ENCODE assay signal across 18 mouse cellular contexts in the genomic region with DNA sequence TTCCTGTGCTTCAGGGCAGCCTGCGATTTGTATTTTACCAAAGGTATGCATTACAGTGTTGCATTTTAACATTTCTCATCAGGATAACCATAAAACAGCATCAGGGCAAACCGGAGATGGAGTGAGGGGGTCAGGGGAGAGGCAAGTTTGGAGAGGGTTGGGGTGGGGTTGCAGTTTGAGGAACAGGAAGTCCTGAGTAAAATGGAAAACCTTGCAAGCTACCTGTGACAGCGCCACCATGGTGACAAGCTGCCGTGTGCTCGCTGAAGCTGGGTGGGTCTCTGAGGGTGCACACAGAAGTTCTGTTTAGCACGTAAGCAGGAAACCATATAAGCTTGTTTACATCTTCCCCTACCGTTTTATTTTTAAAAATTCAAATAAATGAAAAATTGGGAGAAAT. TPM values are rescaled to one million over a fixed set of nuclear protein-coding genes. Genes with fewer than 3 reads are reported as not detected.
A peak's percentile ranks its signal among the peaks of the same experiment; 100 is the strongest.
DNase-seq lines count a peak whose midpoint lies in the region; ATAC-seq and TF ChIP-seq lines count a peak whose summit lies in the region.
"Had no signal": no experiment of that assay in that cellular context is flagged by ENCODE, and none has a peak within 500 bp of the region (broad histone marks: within the 10 kb centered on the region; RNA-seq: fewer than 3 reads in every experiment).

No protein-coding gene starts in this region.

- in situ Hi-C loops in CH12.LX (cut with MboI; ENCODE audit: low pct_ligation_motif_present, low pct_unique_long_range_greater_than_20kb, low sequenced_read_pairs) = no loop called here

- H3K4me2 ChIP-seq in CH12.LX (ENCODE audit: insufficient read depth, low read depth, poor library complexity, severe bottlenecking) = peak overlapping the region; percentile 47
- no peak overlapping the region for H3K4me2 ChIP-seq in midbrain, embryonic 15.5 days
- H3K4me2 ChIP-seq: embryonic facial prominence, embryonic 12.5 days; heart, embryonic 12.5 days; limb, embryonic 15.5 days had no signal

- peak; percentile 44; the same call in 1 of the 2 replicates for TF ChIP-seq EP300 in CH12.LX (IDR thresholded peaks at IDR 0.05; ENCODE audit: low read length)

- H3K27me3 ChIP-seq in CH12.LX (replicated peaks) = no peaks in the 10 kb centered on the region
- H3K27me3 ChIP-seq in midbrain, embryonic 15.5 days (replicated peaks) = no peaks in the 10 kb centered on the region
- H3K27me3 ChIP-seq: embryonic facial prominence, embryonic 12.5 days; heart, embryonic 12.5 days; limb, embryonic 15.5 days had no signal

- H3K36me3 ChIP-seq in CH12.LX (replicated peaks in 1 of 2; ENCODE audit: control insufficient read depth in 1 of 2, insufficient read depth in 1 of 2, low read length in 1 of 2) = no peaks in the 10 kb centered on the region
- H3K36me3 ChIP-seq in midbrain, embryonic 15.5 days (replicated peaks) = no peaks in the 10 kb centered on the region
- H3K36me3 ChIP-seq: embryonic facial prominence, embryonic 12.5 days; G1E; heart, embryonic 12.5 days; hindbrain, embryonic 10.5 days; limb, embryonic 15.5 days had no signal

- no peaks in the 10 kb centered on the region for H3K9me3 ChIP-seq in CH12.LX (replicated peaks; ENCODE audit: low read length)
- no peaks in the 10 kb centered on the region for H3K9me3 ChIP-seq in midbrain, embryonic 15.5 days
- H3K9me3 ChIP-seq: embryonic facial prominence, embryonic 12.5 days; heart, embryonic 12.5 days; hindbrain, embryonic 10.5 days; limb, embryonic 15.5 days had no signal

- dilution Hi-C loops in CH12.LX (cut with MboI; ENCODE audit: extremely low pct_ligation_motif_present, extremely low pct_unique_long_range_greater_than_20kb, low sequenced_read_pairs) = no loop called here

- WGBS in midbrain, embryonic 15.5 days = 81% methylated on average over 7 of the region's 7 CpGs

- H3K79me2 ChIP-seq in CH12.LX (replicated peaks; ENCODE audit: control insufficient read depth, extremely low read depth, insufficient read depth, poor library complexity, severe bottlenecking) = no peaks in the 10 kb centered on the region

- no peak for TF ChIP-seq POLR2A in CH12.LX (IDR thresholded peaks at IDR 0.05; ENCODE audit: low read depth, low read length)

- TF ChIP-seq RAD21 in CH12.LX (IDR thresholded peaks at IDR 0.05; ENCODE audit: low read depth, low read length) = no peak; the same call in none of the 2 replicates

- DNase-seq in heart, adult 11 months = peak; percentile 73
- no peak for DNase-seq in heart, postnatal 14 days
- DNase-seq in CH12.LX (ENCODE audit: extremely low read depth) = peak; percentile 31
- DNase-seq in thymus, postnatal 0 days (ENCODE audit: low spot score) = peak; percentile 75
- DNase-seq in adrenal gland, adult 2 months = no peak
- DNase-seq in cerebellum, adult 9-11 months = no peak
- DNase-seq: adrenal gland, postnatal 25 days; cerebellum, postnatal 10 days; gastrocnemius, postnatal 25 days; lung, adult 2 months had no signal

- H3K27ac ChIP-seq in CH12.LX (ENCODE audit: insufficient read depth, low read depth) = no peak overlapping the region
- no peak overlapping the region for H3K27ac ChIP-seq in midbrain, embryonic 15.5 days
- H3K27ac ChIP-seq: embryonic facial prominence, embryonic 12.5 days; hindbrain, embryonic 10.5 days; kidney, postnatal 0 days; limb, embryonic 15.5 days had no signal

- peak in 1 of 2 experiments; percentile 58; a peak in 2 of 4 replicates for TF ChIP-seq CTCF in CH12.LX (conservative IDR thresholded peaks at IDR 0.05 in 1 of 2, IDR thresholded peaks at IDR 0.05 in 1 of 2; ENCODE audit: low read depth in 2 of 2, low read length in 2 of 2)

- H3K9ac ChIP-seq in CH12.LX (ENCODE audit: insufficient read depth, low read depth) = no peak overlapping the region
- no peak overlapping the region for H3K9ac ChIP-seq in midbrain, embryonic 15.5 days
- H3K9ac ChIP-seq: embryonic facial prominence, embryonic 12.5 days; heart, embryonic 12.5 days; limb, embryonic 15.5 days had no signal

- ATAC-seq in megakaryocyte, adult 5-6 weeks (ENCODE audit: poor library complexity, severe bottlenecking) = peak; percentile 93
- ATAC-seq in midbrain, embryonic 15.5 days (replicated peaks) = no peak

- no peak overlapping the region for H3K4me3 ChIP-seq in CH12.LX (replicated peaks in 1 of 3; ENCODE audit: low read depth in 2 of 3, low read length in 2 of 3, poor library complexity in 1 of 3)
- H3K4me3 ChIP-seq in midbrain, embryonic 15.5 days = no peak overlapping the region
- H3K4me3 ChIP-seq: embryonic facial prominence, embryonic 12.5 days; heart, embryonic 12.5 days; hindbrain, embryonic 10.5 days; limb, embryonic 15.5 days had no signal

- H3K4me1 ChIP-seq in CH12.LX (ENCODE audit: control insufficient read depth in 1 of 2, insufficient read depth in 2 of 2) = peaks cover 5 to 15% of the 10 kb centered on the region in 2 experiments; a peak in 2 of 4 replicates
- H3K4me1 ChIP-seq in midbrain, embryonic 15.5 days = no peaks in the 10 kb centered on the region
- H3K4me1 ChIP-seq: embryonic facial prominence, embryonic 12.5 days; hindbrain, embryonic 10.5 days; limb, embryonic 15.5 days had no signal

- intact Hi-C loops in heart, postnatal 14 days (cut with DNase I) = no loop called here

TF ChIP-seq in CH12.LX, 34 proteins besides CTCF, POLR2A, EP300 and RAD21:
- TF ChIP-seq POLR2AphosphoS2 (IDR thresholded peaks at IDR 0.05; ENCODE audit: low read depth, low read length) (no peak), ZC3H11A (IDR thresholded peaks at IDR 0.05; ENCODE audit: low read depth, low read length) (no peak), ETS1 (conservative IDR thresholded peaks at IDR 0.05; ENCODE audit: low read depth, low read length) (no peak), ELF1 (IDR thresholded peaks at IDR 0.05; ENCODE audit: low read depth, low read length) (peak; percentile 79), IRF4 (IDR thresholded peaks at IDR 0.05; ENCODE audit: low read depth, low read length) (peak; percentile 87), MYC (IDR thresholded peaks at IDR 0.05; ENCODE audit: low read depth, low read length) (0 out of 2 replicates have a peak, but pooled peaks have one; percentile 46), SIN3A (IDR thresholded peaks at IDR 0.05; ENCODE audit: low read length) (peak; percentile 34; the same call in 1 of the 2 replicates)

RNA-seq across cellular contexts. Expression of a gene that starts 25.5 kb away (rescaled TPM):
- 10 to 100 TPM in 1 of 2 experiments, 1 to 10 TPM in 1; 9.9 to 10.6 TPM for total RNA-seq in heart, postnatal 14 days (2021)
- 11.7 and 16.6 TPM in 2 replicates for total RNA-seq in CH12.LX (2012; rRNA removed)
- 12.7 and 12.9 TPM in 2 replicates for total RNA-seq in CH12.LX (2014; rRNA removed)
- 9.0 and 9.3 TPM in 2 replicates for polyA plus RNA-seq in CH12.LX (2012; ENCODE audit: insufficient read length, low read depth)
- total RNA-seq in megakaryocyte, adult 5-6 weeks (2015) = 52.0 and 54.7 TPM in 2 replicates
- total RNA-seq in megakaryocyte, adult 5-6 weeks (2017) = 58.9 and 61.4 TPM in 2 replicates
- polyA plus RNA-seq in thymus, postnatal 0 days (2015; fragmentation: Nextera tagmentation; extraction: Ambion mirVana) = 5.0 and 5.3 TPM in 2 replicates
- total RNA-seq in adrenal gland, adult 2 months (2021) = 10 to 100 TPM; 46.8 to 55.0 TPM
- polyA plus RNA-seq in adrenal gland, adult 2 months (2012; rRNA removed) = 8.9 and 11.6 TPM in 2 replicates
- 9.6 and 11.4 TPM in 2 replicates for polyA plus RNA-seq in midbrain, embryonic 15.5 days (2015; fragmentation: Nextera tagmentation; extraction: Ambion mirVana)
- polyA plus RNA-seq: G1E had no signal

Comparison
In these comparisons a context has a peak if more than half of its experiments do, and no peak if none do; other contexts are left out.
1. DNase-seq: peak in heart, adult 11 months (single experiment), CH12.LX (single experiment) and thymus, postnatal 0 days (single experiment); none in heart, postnatal 14 days (0 of 2), adrenal gland, adult 2 months (single experiment) and cerebellum, adult 9-11 months (single experiment).